Mouse (Mus musculus): ENCODE results near the gene Vbp1. TPM values are rescaled to one million over a fixed set of nuclear protein-coding genes. Genes with fewer than 3 reads are reported as not detected.
A peak's percentile ranks its signal among the peaks of the same experiment; 100 is the strongest.
"Not testable (repeated sequence)": the region's sequence is repeated elsewhere in the genome, so short reads cannot be mapped to it uniquely, and the experiment has no call there.

Gene Vbp1
- total RNA-seq (2014; rRNA removed) (56.9 and 86.6 TPM in 2 replicates), polyA plus RNA-seq (2015; fragmentation: Nextera tagmentation; extraction: Ambion mirVana) (278 and 281 TPM in 2 replicates)

GRCm38 (mm10) chrX:75514179-75514972, at the start of gene Vbp1:
TSS of gene Vbp1 (plus strand) at chrX:75514299.
- H3K9me3 ChIP-seq (ENCODE audit: low read length) = no peaks in the 10 kb centered on the region
- ATAC-seq = peak; percentile 100
- no peaks in the 10 kb centered on the region for H3K27me3 ChIP-seq (ENCODE audit: insufficient read depth, low read length)
- peak; percentile 36; the same call in 1 of the 2 replicates for TF ChIP-seq CTCF (IDR thresholded peaks at IDR 0.05; ENCODE audit: low read depth)
- H3K36me3 ChIP-seq (ENCODE audit: insufficient read depth, low read length) = no peaks in the 10 kb centered on the region
- H3K27ac ChIP-seq = peak within 1 kb of the TSS; percentile 87
- no peaks in the 10 kb centered on the region for H3K4me1 ChIP-seq (ENCODE audit: insufficient read depth, low read length)
- 23% methylated on average over 37 of the region's 37 CpGs for WGBS
- peak; percentile 94 for DNase-seq (ENCODE audit: low spot score)
- peak within 1 kb of the TSS; percentile 54 for H3K4me3 ChIP-seq (ENCODE audit: low read length)
- H3K9ac ChIP-seq (replicated peaks; ENCODE audit: low read length) = peak within 1 kb of the TSS; percentile 59
- peak within 1 kb of the TSS; percentile 50 for H3K4me2 ChIP-seq (ENCODE audit: low read depth, low read length)

GRCm38 (mm10) chrX:75475182-75475644, 38.9 kb upstream of the Vbp1 start:
- not testable (repeated sequence) for H3K9me3 ChIP-seq (ENCODE audit: low read length); H3K4me1 ChIP-seq (ENCODE audit: insufficient read depth, low read length); H3K27me3 ChIP-seq (ENCODE audit: insufficient read depth, low read length); H3K36me3 ChIP-seq (ENCODE audit: insufficient read depth, low read length); H3K9ac ChIP-seq (replicated peaks; ENCODE audit: low read length)
- DNase-seq (ENCODE audit: low spot score) (peak; percentile 76), ATAC-seq (peak; percentile 97)
- Histone ChIP-seq H3K4me2 (ENCODE audit: low read depth, low read length) (peak overlapping the region; percentile 40; the same call in 1 of the 2 replicates), H3K4me3 (ENCODE audit: low read length) (peak overlapping the region; percentile 32), H3K27ac (peak overlapping the region; percentile 56; the same call in 1 of the 2 replicates)
- 27% methylated on average over 37 of the region's 37 CpGs for WGBS

GRCm38 (mm10) chrX:75489886-75490285, 24.2 kb upstream of the Vbp1 start:
- no peaks in the 10 kb centered on the region for H3K4me1 ChIP-seq (ENCODE audit: insufficient read depth, low read length)
- no peak overlapping the region for H3K4me3 ChIP-seq (ENCODE audit: low read length)
- no peak overlapping the region for H3K9ac ChIP-seq (replicated peaks; ENCODE audit: low read length)
- DNase-seq (ENCODE audit: low spot score) (no peak), ATAC-seq (no peak)
- H3K4me2 ChIP-seq (ENCODE audit: low read depth, low read length) = no peak overlapping the region
- no peaks in the 10 kb centered on the region for H3K9me3 ChIP-seq (ENCODE audit: low read length)
- no peaks in the 10 kb centered on the region for H3K36me3 ChIP-seq (ENCODE audit: insufficient read depth, low read length)
- H3K27me3 ChIP-seq (ENCODE audit: insufficient read depth, low read length) = no peaks in the 10 kb centered on the region
- 95% methylated on average over 1 of the region's 1 CpGs for WGBS
- no peak for TF ChIP-seq CTCF (IDR thresholded peaks at IDR 0.05; ENCODE audit: low read depth)
- no peak overlapping the region for H3K27ac ChIP-seq

GRCm38 (mm10) chrX:75513787-75514178, 316 bp upstream of the Vbp1 start:
- DNase-seq (ENCODE audit: low spot score) (no peak), ATAC-seq (no peak)
- Histone ChIP-seq H3K36me3 (ENCODE audit: insufficient read depth, low read length) (no peaks in the 10 kb centered on the region), H3K9me3 (ENCODE audit: low read length) (no peaks in the 10 kb centered on the region), H3K27ac (no peak overlapping the region), H3K9ac (replicated peaks; ENCODE audit: low read length) (no peak overlapping the region), H3K4me1 (ENCODE audit: insufficient read depth, low read length) (no peaks in the 10 kb centered on the region), H3K4me3 (ENCODE audit: low read length) (peak overlapping the region; percentile 54), H3K4me2 (ENCODE audit: low read depth, low read length) (peak overlapping the region; percentile 45), H3K27me3 (ENCODE audit: insufficient read depth, low read length) (no peaks in the 10 kb centered on the region)
- WGBS = 37% methylated on average over 3 of the region's 3 CpGs
- no peak for TF ChIP-seq CTCF (IDR thresholded peaks at IDR 0.05; ENCODE audit: low read depth)

GRCm38 (mm10) chrX:75577582-75578324, 63.7 kb downstream of the Vbp1 start, which contains the start of gene Rab39b:
TSS of gene Rab39b (minus strand) at chrX:75578231.
- Histone ChIP-seq H3K9me3 (ENCODE audit: low read length) (no peaks in the 10 kb centered on the region), H3K4me3 (ENCODE audit: low read length) (peak within 1 kb of the TSS; percentile 55), H3K4me1 (ENCODE audit: insufficient read depth, low read length) (no peaks in the 10 kb centered on the region), H3K36me3 (ENCODE audit: insufficient read depth, low read length) (no peaks in the 10 kb centered on the region), H3K27ac (peak within 1 kb of the TSS; percentile 93), H3K9ac (replicated peaks; ENCODE audit: low read length) (peak within 1 kb of the TSS; percentile 72), H3K27me3 (ENCODE audit: insufficient read depth, low read length) (no peaks in the 10 kb centered on the region), H3K4me2 (ENCODE audit: low read depth, low read length) (peak within 1 kb of the TSS; percentile 55)
- ATAC-seq = peak; percentile 97
- TF ChIP-seq CTCF (IDR thresholded peaks at IDR 0.05; ENCODE audit: low read depth) = 0 out of 2 replicates have a peak, but pooled peaks have one; percentile 17
- WGBS = 27% methylated on average over 41 of the region's 41 CpGs
- DNase-seq (ENCODE audit: low spot score) = peak; percentile 78

- Histone ChIP-seq H3K4me2 (ENCODE audit: low read depth, low read length) (no peak overlapping the region), H3K9me3 (ENCODE audit: low read length) (no peaks in the 10 kb centered on the region), H3K27ac (no peak overlapping the region), H3K36me3 (ENCODE audit: insufficient read depth, low read length) (no peaks in the 10 kb centered on the region), H3K4me3 (ENCODE audit: low read length) (no peak overlapping the region), H3K27me3 (ENCODE audit: insufficient read depth, low read length) (no peaks in the 10 kb centered on the region), H3K9ac (replicated peaks; ENCODE audit: low read length) (no peak overlapping the region), H3K4me1 (ENCODE audit: insufficient read depth, low read length) (no peaks in the 10 kb centered on the region)
- ATAC-seq (no peak), DNase-seq (ENCODE audit: low spot score) (no peak)
- no peak for TF ChIP-seq CTCF (IDR thresholded peaks at IDR 0.05; ENCODE audit: low read depth)
- WGBS = 83% methylated on average over 2 of the region's 2 CpGs
Observed at GRCm38 (mm10) chrX:75578539-75578938, 64.4 kb downstream of the Vbp1 start.

Other genes with a start within 250 kb of the Vbp1 start
- 22.1 and 23.0 TPM in 2 replicates for gene Fundc2, start 131.9 kb upstream of the Vbp1 start, total RNA-seq (2014; rRNA removed)
- gene Fundc2, start 131.9 kb upstream of the Vbp1 start, polyA plus RNA-seq (2015; fragmentation: Nextera tagmentation; extraction: Ambion mirVana) = 34.2 and 36.4 TPM in 2 replicates
- gene F8, start 131.7 kb upstream of the Vbp1 start, total RNA-seq (2014; rRNA removed) = 0.75 and 4.4 TPM in 2 replicates
- 1.4 and 1.9 TPM in 2 replicates for gene F8, start 131.7 kb upstream of the Vbp1 start, polyA plus RNA-seq (2015; fragmentation: Nextera tagmentation; extraction: Ambion mirVana)
- 3.5 and 5.6 TPM in 2 replicates for gene Cmc4, start 97.7 kb upstream of the Vbp1 start, total RNA-seq (2014; rRNA removed)
- gene Cmc4, start 97.7 kb upstream of the Vbp1 start, polyA plus RNA-seq (2015; fragmentation: Nextera tagmentation; extraction: Ambion mirVana) = 25.7 and 28.2 TPM in 2 replicates
- gene Mtcp1, start 97.7 kb upstream of the Vbp1 start, total RNA-seq (2014; rRNA removed) = 4.6 and 6.8 TPM in 2 replicates
- gene Mtcp1, start 97.7 kb upstream of the Vbp1 start, polyA plus RNA-seq (2015; fragmentation: Nextera tagmentation; extraction: Ambion mirVana) = 3.6 and 4.1 TPM in 2 replicates
- gene Brcc3, start 97.7 kb upstream of the Vbp1 start, total RNA-seq (2014; rRNA removed) = 11.2 and 22.1 TPM in 2 replicates
- gene Brcc3, start 97.7 kb upstream of the Vbp1 start, polyA plus RNA-seq (2015; fragmentation: Nextera tagmentation; extraction: Ambion mirVana) = 35.1 and 42.2 TPM in 2 replicates
- gene Rab39b, start 63.9 kb downstream of the Vbp1 start, total RNA-seq (2014; rRNA removed) = 24.6 and 27.3 TPM in 2 replicates
- 23.2 and 23.6 TPM in 2 replicates for gene Rab39b, start 63.9 kb downstream of the Vbp1 start, polyA plus RNA-seq (2015; fragmentation: Nextera tagmentation; extraction: Ambion mirVana)

Data from hindbrain, postnatal 0 days (tissue).